Mouse (Mus musculus) stomach, postnatal 0 days (tissue): ENCODE measurements around the gene Bag6. TPM values are rescaled to one million over a fixed set of nuclear protein-coding genes. Genes with fewer than 3 reads are reported as not detected.
"Not testable (repeated sequence)": the region's sequence is repeated elsewhere in the genome, so short reads cannot be mapped to it uniquely, and the experiment has no call there.

Experiments
- ATAC-seq: fragments of 200-750 bp; cut with Nextera tagmentation; 2 replicates; pipeline ENCODE4 v1.8.0; 2017; ENCODE audit not compliant: low FRiP score, low TSS enrichment
- DNase-seq: peaks from one replicate; pipeline ENCODE4 v3.0.0-alpha.2; 2016; ENCODE audit warnings: low spot score
- H3K27ac ChIP-seq: fragments of 300-500 bp; sonication (generic); replicated peaks from 2 replicates; pipeline ENCODE4 v1.5.1; 2014; ENCODE audit warnings: mild to moderate bottlenecking, control low read depth
- H3K27me3 ChIP-seq: fragments of 300-500 bp; sonication (generic); 2 replicates; pipeline ENCODE4 v1.6.1; 2014; ENCODE audit warnings: low read length; ENCODE audit not compliant: control insufficient read depth, insufficient read depth
- H3K36me3 ChIP-seq: fragments of 300-500 bp; sonication (generic); 2 replicates; pipeline ENCODE4 v1.6.1; 2014; ENCODE audit warnings: low read length, mixed read lengths; ENCODE audit not compliant: control insufficient read depth, insufficient read depth
- H3K4me1 ChIP-seq: fragments of 300-500 bp; sonication (generic); replicated peaks from 2 replicates; pipeline ENCODE4 v1.6.1; 2014; ENCODE audit warnings: antibody characterized with exemption; ENCODE audit not compliant: control insufficient read depth, insufficient read depth
- H3K4me2 ChIP-seq: fragments of 300-500 bp; sonication (generic); replicated peaks from 2 replicates; pipeline ENCODE4 v1.6.1; 2014; ENCODE audit warnings: low read depth, mild to moderate bottlenecking, control low read depth, moderate library complexity
- H3K4me3 ChIP-seq: fragments of 300-500 bp; sonication (generic); 2 replicates; pipeline ENCODE4 v1.5.1; 2014; ENCODE audit warnings: low read depth, low read length, control low read depth
- H3K9ac ChIP-seq: fragments of 300-500 bp; sonication (generic); 2 replicates; pipeline ENCODE4 v1.6.1; 2014; ENCODE audit warnings: mild to moderate bottlenecking, low read length, control low read depth, mixed read lengths
- H3K9me3 ChIP-seq: fragments of 300-500 bp; sonication (generic); 2 replicates; pipeline ENCODE4 v1.6.1; 2016; ENCODE audit warnings: low read length; ENCODE audit not compliant: control insufficient read depth
- CTCF ChIP-seq: IDR thresholded peaks from 2 replicates; pipeline ENCODE4 v1.5.1; 2016; ENCODE audit warnings: antibody characterized with exemption, low read depth, mild to moderate bottlenecking, moderate library complexity
- EP300 ChIP-seq: optimal IDR thresholded peaks from 2 replicates; pipeline ENCODE3; 2016; ENCODE audit warnings: antibody characterized with exemption
- WGBS: fragments of 180-500 bp; shearing (Covaris S2); extraction: QIAGEN DNeasy Blood & Tissue Kit; methylation state at CpG from one replicate; pipeline ENCODE4 v1.1.7; 2014; 5-methylcytosine and 5-hydroxymethylcytosine counted together
- polyA plus RNA-seq: library from polyadenylated mRNA; unstranded; fragments of >200 nt; fragmentation: Nextera tagmentation; extraction: Ambion mirVana; gene quantifications from 2 replicates; pipeline ENCODE4 v1.2.1, GENCODE M21; 2015

Gene Bag6
- polyA plus RNA-seq, 1 experiment from 2014 or later: 28.1 TPM

GRCm38 (mm10) chr17:35121871-35122303, 13.1 kb upstream of the Bag6 start, which contains the start of gene Csnk2b:
TSS of gene Csnk2b (minus strand) at chr17:35122053.
- peaks cover 7% of the 10 kb centered on the region for H3K36me3 ChIP-seq
- H3K9ac ChIP-seq: peak within 1 kb of the TSS; percentile 94
- peaks cover 3% of the 10 kb centered on the region; the same call in 1 of the 2 replicates for H3K4me1 ChIP-seq
- H3K9me3 ChIP-seq: no peaks in the 10 kb centered on the region
- H3K27me3 ChIP-seq: no peaks in the 10 kb centered on the region
- peak within 1 kb of the TSS; percentile 97 for H3K4me2 ChIP-seq
- peak within 1 kb of the TSS; percentile 96 for H3K27ac ChIP-seq
- 0% methylated on average over 19 of the region's 19 CpGs for whole genome bisulfite sequencing
- TF ChIP-seq EP300 (no peak), CTCF (peak; percentile 62)
- H3K4me3 ChIP-seq: peak within 1 kb of the TSS; percentile 91
- DNase-seq (peak; percentile 48), ATAC-seq (no peak; the same call in 1 of the 2 replicates)

DNA sequence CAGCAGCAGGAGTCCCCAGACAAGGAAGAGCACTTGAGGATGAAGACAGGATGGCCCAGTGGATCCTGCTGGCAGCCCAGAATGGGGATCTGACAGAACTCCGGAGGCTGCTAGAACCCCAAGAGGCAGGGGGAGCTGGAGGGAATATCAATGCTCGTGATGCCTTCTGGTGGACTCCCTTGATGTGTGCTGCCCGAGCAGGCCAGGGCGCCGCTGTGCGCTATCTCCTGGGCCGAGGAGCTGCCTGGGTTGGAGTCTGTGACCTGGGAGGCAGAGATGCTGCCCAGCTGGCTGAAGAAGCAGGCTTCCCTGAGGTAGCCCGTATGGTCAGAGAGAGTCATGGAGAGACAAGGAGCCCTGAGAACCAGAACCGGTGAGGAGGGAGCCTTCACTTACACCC, 11.7 kb upstream of the Bag6 start:
- not testable (repeated sequence) for DNase-seq, H3K9me3 ChIP-seq, H3K4me3 ChIP-seq, H3K4me1 ChIP-seq, H3K27me3 ChIP-seq, ATAC-seq, H3K36me3 ChIP-seq, H3K9ac ChIP-seq, H3K27ac ChIP-seq, H3K4me2 ChIP-seq
- WGBS: 89% methylated on average over 9 of the region's 9 CpGs

DNA sequence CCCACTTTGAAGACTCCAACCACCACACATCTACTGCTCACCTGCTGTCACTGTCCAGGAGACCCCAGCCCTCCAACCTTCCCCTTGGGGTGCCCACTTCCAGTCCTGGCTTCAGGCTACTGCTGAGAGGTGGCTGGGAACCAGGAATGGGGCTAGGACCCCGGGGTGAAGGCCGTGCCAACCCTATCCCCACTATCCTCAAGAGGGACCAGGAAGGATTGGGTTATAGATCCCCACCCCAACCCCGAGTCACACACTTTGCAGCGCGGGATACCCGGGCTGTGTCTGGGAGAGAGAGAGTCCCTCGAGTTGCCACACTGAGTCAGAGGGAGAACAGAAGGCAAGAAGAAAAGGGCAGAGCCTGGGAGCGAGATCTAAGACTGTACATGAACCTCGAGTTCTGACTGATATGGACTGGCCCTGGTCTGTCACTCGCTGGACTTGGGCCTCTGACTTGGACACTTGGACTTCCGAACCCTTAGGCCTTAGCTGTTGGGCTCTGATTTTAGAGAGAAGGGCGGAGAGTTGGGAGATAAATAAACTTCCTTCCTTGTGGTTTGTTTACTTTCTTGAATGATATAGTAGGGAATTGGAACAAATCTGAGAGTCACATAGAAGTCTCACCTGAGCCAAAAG, 10.6 kb upstream of the Bag6 start:
- H3K4me2 ChIP-seq, H3K9ac ChIP-seq, H3K4me1 ChIP-seq, H3K9me3 ChIP-seq, H3K4me3 ChIP-seq, H3K27me3 ChIP-seq, H3K36me3 ChIP-seq: not testable (repeated sequence)
- ATAC-seq: peak; percentile 46
- peak; percentile 55 for DNase-seq
- 75% methylated on average over 12 of the region's 12 CpGs for WGBS
- peak overlapping the region; percentile 74 for H3K27ac ChIP-seq

DNA sequence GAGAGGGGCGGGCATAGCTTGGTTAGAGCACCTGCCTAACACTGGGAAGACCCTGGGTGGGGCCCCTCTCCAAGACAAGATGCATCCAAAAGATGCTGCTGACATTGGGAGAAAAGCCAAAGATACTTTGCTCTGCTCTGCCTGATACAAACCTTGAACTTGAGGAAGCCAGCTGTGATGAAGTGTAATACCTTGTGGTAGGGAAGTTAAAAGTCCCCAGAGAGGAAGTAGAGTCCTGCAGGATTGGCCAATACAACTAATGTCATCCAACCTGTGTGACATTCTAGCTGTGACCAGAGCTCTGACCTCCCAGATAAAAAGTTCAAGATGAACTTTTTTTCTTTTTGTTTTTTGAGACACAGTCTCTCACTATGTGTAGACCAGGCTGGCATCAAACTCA, 9.9 kb upstream of the Bag6 start:
- no peak for TF ChIP-seq EP300
- no peak for TF ChIP-seq CTCF
- Histone ChIP-seq H3K27ac (peak overlapping the region; percentile 74), H3K36me3 (no peaks in the 10 kb centered on the region; the same call in 1 of the 2 replicates), H3K4me2 (no peak overlapping the region), H3K27me3 (no peaks in the 10 kb centered on the region), H3K9ac (no peak overlapping the region), H3K4me3 (no peak overlapping the region), H3K9me3 (no peaks in the 10 kb centered on the region), H3K4me1 (peaks cover 3% of the 10 kb centered on the region; the same call in 1 of the 2 replicates)
- DNase-seq (no peak), ATAC-seq (no peak)
- WGBS: 87% methylated on average over 1 of the region's 1 CpGs

DNA sequence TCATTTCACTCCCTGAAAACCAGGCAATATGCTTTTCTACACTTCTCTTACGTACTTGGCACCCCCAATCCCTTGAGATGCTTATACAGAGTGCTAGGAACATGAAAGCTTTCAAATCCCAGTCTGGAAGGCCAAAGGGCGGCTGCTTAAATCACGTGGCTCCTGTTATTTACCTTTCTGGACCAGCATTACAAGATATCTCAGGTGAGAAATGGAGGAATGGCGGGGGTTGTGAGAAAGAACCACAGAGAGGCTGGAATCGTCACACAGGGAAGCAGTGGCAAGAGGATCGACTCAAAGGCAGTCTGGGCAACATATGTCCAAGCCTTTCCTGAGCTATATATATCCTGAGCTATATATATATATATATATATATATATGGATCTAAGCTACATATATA, 9.4 kb upstream of the Bag6 start:
- no peak for ATAC-seq
- no peak for TF ChIP-seq EP300
- no peak for TF ChIP-seq CTCF
- no peaks in the 10 kb centered on the region for H3K9me3 ChIP-seq
- no peaks in the 10 kb centered on the region for H3K27me3 ChIP-seq
- peak; percentile 76 for DNase-seq
- peak overlapping the region; percentile 87 for H3K27ac ChIP-seq
- no peaks in the 10 kb centered on the region; the same call in none of the 2 replicates for H3K36me3 ChIP-seq
- H3K4me1 ChIP-seq: peaks cover 3% of the 10 kb centered on the region; the same call in 1 of the 2 replicates
- 11% methylated on average over 6 of the region's 6 CpGs for WGBS
- H3K4me3 ChIP-seq: peak overlapping the region; percentile 61
- peak overlapping the region; percentile 85 for H3K4me2 ChIP-seq
- H3K9ac ChIP-seq: peak overlapping the region; percentile 77

GRCm38 (mm10) chr17:35126206-35126611, 8.8 kb upstream of the Bag6 start, which contains the start of gene D17H6S53E:
TSS of gene D17H6S53E (plus strand) at chr17:35126373.
- DNase-seq (peak; percentile 90), ATAC-seq (peak; percentile 63)
- TF ChIP-seq EP300 (no peak), CTCF (0 out of 2 replicates have a peak, but pooled peaks have one; percentile 2)
- Histone ChIP-seq H3K4me1 (peaks cover 3% of the 10 kb centered on the region; the same call in 1 of the 2 replicates), H3K9ac (peak within 1 kb of the TSS; percentile 77), H3K27ac (peak within 1 kb of the TSS; percentile 87), H3K36me3 (no peaks in the 10 kb centered on the region; the same call in none of the 2 replicates), H3K4me3 (peak within 1 kb of the TSS; percentile 61), H3K9me3 (no peaks in the 10 kb centered on the region), H3K4me2 (peak within 1 kb of the TSS; percentile 85), H3K27me3 (no peaks in the 10 kb centered on the region)
- under 1% methylated on average over 34 of the region's 36 CpGs for WGBS
